Mouse (Mus musculus) heart, postnatal 10 days (tissue): ENCODE data around the gene Dnah10. TPM values are rescaled to one million over a fixed set of nuclear protein-coding genes. Genes with fewer than 3 reads are reported as not detected.
"Not testable (repeated sequence)": the region's sequence is repeated elsewhere in the genome, so short reads cannot be mapped to it uniquely, and the experiment has no call there.

Experiments used
- DNase-seq, 2 experiments: peaks; one replicate each; pipeline ENCODE4 v3.0.0; 2021
- intact Hi-C: fragments of 180-260 bp; cut with DNase I; formaldehyde crosslinking; loops from one replicate; pipeline ENCODE4 v1.15.1; 2025
- total RNA-seq, 2 experiments: library from RNA; stranded (reverse); gene quantifications; 2 replicates each; pipeline ENCODE4 v1.2.3; 2021

Gene Dnah10
- under 1 TPM in 1 of 2 experiments, not detected in 1; 0.02 TPM for total RNA-seq

- DNase-seq = peak in 1 of 2 experiments; percentile 5
- intact Hi-C loops = no loop called here
These were observed at the start of gene Dnah10 for GRCm38 (mm10) chr5:124724997-124725396. Gene Dnah10, plus strand, starts transcription at chr5:124725085.

- no peak for DNase-seq
- intact Hi-C loops = no loop called here
These were observed 11.1 kb upstream of the Dnah10 start for GRCm38 (mm10) chr5:124713741-124714140.

- DNase-seq = peak; percentile 31 to 48
- intact Hi-C loops = no loop called here
These were observed 9.8 kb upstream of the Dnah10 start for GRCm38 (mm10) chr5:124715135-124715534.

GRCm38 (mm10) chr5:124717969-124718368 lies 6.9 kb upstream of the Dnah10 start:
- intact Hi-C loops = no loop called here
- no peak for DNase-seq

GRCm38 (mm10) chr5:124718396-124718795 lies 6.5 kb upstream of the Dnah10 start:
- DNase-seq = no peak
- intact Hi-C loops = no loop called here

GRCm38 (mm10) chr5:124723125-124723524 lies 1.8 kb upstream of the Dnah10 start:
- DNase-seq = no peak
- intact Hi-C loops = no loop called here

- no peak for DNase-seq
- intact Hi-C loops = no loop called here
These were observed 4.8 kb downstream of the Dnah10 start for GRCm38 (mm10) chr5:124729662-124730206.

- intact Hi-C loops = no loop called here
These were observed 9.1 kb downstream of the Dnah10 start for GRCm38 (mm10) chr5:124733961-124734360.

GRCm38 (mm10) chr5:124741898-124742599 lies 17.2 kb downstream of the Dnah10 start:
- intact Hi-C loops = no loop called here
- DNase-seq = no peak

More at GRCm38 (mm10) chr5:124733961-124734360, 9.1 kb downstream of the Dnah10 start:
- DNase-seq = no peak

- intact Hi-C loops = no loop called here
- no peak for DNase-seq
These were observed 19.0 kb downstream of the Dnah10 start for GRCm38 (mm10) chr5:124743841-124744240.

GRCm38 (mm10) chr5:124746220-124746619 lies 21.3 kb downstream of the Dnah10 start:
- intact Hi-C loops = no loop called here
- DNase-seq = no peak

GRCm38 (mm10) chr5:124748296-124748695 lies 23.4 kb downstream of the Dnah10 start:
- intact Hi-C loops = no loop called here
- no peak for DNase-seq

GRCm38 (mm10) chr5:124751656-124752055 lies 26.8 kb downstream of the Dnah10 start:
- intact Hi-C loops = no loop called here
- DNase-seq = no peak

GRCm38 (mm10) chr5:124761011-124761410 lies 36.1 kb downstream of the Dnah10 start:
- intact Hi-C loops = no loop called here
- peak; percentile 4 to 14 for DNase-seq

- no peak for DNase-seq
- intact Hi-C loops = no loop called here
These were observed 36.9 kb downstream of the Dnah10 start for GRCm38 (mm10) chr5:124761787-124762186.

GRCm38 (mm10) chr5:124774552-124774951 lies 49.7 kb downstream of the Dnah10 start:
- intact Hi-C loops = no loop called here
- DNase-seq = no peak

- intact Hi-C loops = loop anchor here (2.0 kb wide), 1 partner anchor 93 kb away; no protein-coding TSS in a partner anchor
These were observed 51.4 kb downstream of the Dnah10 start for GRCm38 (mm10) chr5:124776289-124776688.

GRCm38 (mm10) chr5:124777178-124777709 lies 52.4 kb downstream of the Dnah10 start:
- intact Hi-C loops = loop anchor here (2.0 kb wide), 1 partner anchor 92 kb away; no protein-coding TSS in a partner anchor

More at GRCm38 (mm10) chr5:124776289-124776688, 51.4 kb downstream of the Dnah10 start:
- not testable (repeated sequence) for DNase-seq

GRCm38 (mm10) chr5:124779926-124780325 lies 55.0 kb downstream of the Dnah10 start:
- intact Hi-C loops = no loop called here

More at GRCm38 (mm10) chr5:124777178-124777709, 52.4 kb downstream of the Dnah10 start:
- DNase-seq = peak; percentile 16 to 61

GRCm38 (mm10) chr5:124781696-124782095 lies 56.8 kb downstream of the Dnah10 start:
- intact Hi-C loops = no loop called here

More at GRCm38 (mm10) chr5:124779926-124780325, 55.0 kb downstream of the Dnah10 start:
- DNase-seq = no peak

GRCm38 (mm10) chr5:124785650-124786049 lies 60.8 kb downstream of the Dnah10 start:
- no peak for DNase-seq
- intact Hi-C loops = no loop called here

More at GRCm38 (mm10) chr5:124781696-124782095, 56.8 kb downstream of the Dnah10 start:
- no peak for DNase-seq

- intact Hi-C loops = no loop called here
- DNase-seq = no peak
These were observed 67.2 kb downstream of the Dnah10 start for GRCm38 (mm10) chr5:124792112-124792511.
